Mouse (Mus musculus): Measurements from ENCODE around the gene Fabp3. TPM values are rescaled to one million over a fixed set of nuclear protein-coding genes. Genes with fewer than 3 reads are reported as not detected.
A peak's percentile ranks its signal among the peaks of the same experiment; 100 is the strongest.

Fabp3 gene
- total RNA-seq, 2 experiments from 2014 or later, result 465 to 601 TPM

- no peak for DNase-seq
Measured at GRCm38 (mm10) chr4:130325446-130325845, 17.1 kb downstream of the Fabp3 start.

GRCm38 (mm10) chr4:130327366-130327765, 19.0 kb downstream of the Fabp3 start:
- no peak for DNase-seq

GRCm38 (mm10) chr4:130335867-130336266, 27.5 kb downstream of the Fabp3 start:
- DNase-seq, result no peak

- peak; percentile 38 for DNase-seq
Measured at GRCm38 (mm10) chr4:130341691-130342090, 33.3 kb downstream of the Fabp3 start.

- DNase-seq, result no peak
Measured at GRCm38 (mm10) chr4:130349666-130350065, 41.3 kb downstream of the Fabp3 start.

GRCm38 (mm10) chr4:130350690-130351422, 42.5 kb downstream of the Fabp3 start:
- DNase-seq, result no peak

DNA sequence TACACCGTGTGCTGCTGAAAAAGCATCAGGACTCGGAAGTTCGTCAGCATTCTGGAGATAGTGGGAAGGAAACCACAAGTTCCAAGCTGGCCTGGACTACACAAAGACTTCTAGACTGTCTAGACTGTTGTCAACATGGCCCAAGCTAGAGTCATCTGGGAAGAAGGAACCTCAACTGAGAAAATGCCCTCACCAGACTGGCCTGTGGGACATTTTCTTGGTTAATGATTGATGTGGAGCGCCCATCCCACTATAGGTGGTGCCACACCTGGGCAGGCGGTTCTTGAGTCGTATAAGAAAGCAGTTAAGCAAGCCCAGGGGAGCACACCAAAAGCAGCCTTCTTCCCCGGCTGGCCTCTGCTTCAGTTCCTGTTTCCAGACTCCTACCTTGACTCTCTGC, 44.2 kb downstream of the Fabp3 start:
- no peak for DNase-seq

- DNase-seq, result no peak
Measured at GRCm38 (mm10) chr4:130357946-130358345, 49.6 kb downstream of the Fabp3 start.

DNA sequence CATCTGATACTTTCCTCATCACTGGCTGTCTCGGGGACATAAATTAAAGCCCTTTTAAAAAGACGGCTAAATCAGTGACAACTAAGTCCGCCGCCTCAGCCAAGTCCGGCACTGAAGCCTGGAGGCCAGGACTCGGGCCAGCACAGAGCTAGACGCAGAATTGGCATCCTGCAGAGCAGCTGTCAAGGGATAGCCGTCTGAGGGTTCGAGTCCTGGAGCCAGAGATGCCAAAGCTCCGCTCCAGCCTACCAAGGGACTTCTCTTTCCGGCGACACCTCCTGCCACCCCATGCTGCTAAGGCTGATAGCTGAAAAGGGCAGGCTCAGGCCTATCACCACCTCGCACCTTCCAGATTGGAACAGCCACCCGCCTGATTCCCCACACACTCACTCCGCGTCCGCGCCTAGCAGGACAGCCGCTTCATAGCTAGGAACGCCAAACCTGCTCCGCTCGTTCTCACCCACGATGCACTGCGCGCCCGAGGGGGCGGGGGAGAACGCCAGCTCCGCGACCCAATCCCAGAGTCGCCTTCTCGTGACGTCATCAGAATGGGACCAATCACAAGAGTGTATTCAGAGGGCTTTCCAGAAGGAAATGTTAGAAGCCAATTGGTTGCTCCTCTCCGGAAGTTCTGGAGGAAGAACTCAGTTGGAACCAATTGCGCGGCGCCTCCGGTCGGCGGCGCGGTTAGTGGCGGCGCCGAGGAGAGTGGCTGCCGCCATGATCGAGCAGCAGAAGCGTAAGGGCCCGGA, 51.3 kb downstream of the Fabp3 start, which contains the start of the genes Zcchc17 and Snrnp40:
Gene Zcchc17 (minus strand): TSS at position 458 of the 752 bp plus-strand sequence.
Gene Snrnp40 (plus strand): TSS at position 647 of the 752 bp plus-strand sequence.
- DNase-seq, result peak; percentile 98

DNA sequence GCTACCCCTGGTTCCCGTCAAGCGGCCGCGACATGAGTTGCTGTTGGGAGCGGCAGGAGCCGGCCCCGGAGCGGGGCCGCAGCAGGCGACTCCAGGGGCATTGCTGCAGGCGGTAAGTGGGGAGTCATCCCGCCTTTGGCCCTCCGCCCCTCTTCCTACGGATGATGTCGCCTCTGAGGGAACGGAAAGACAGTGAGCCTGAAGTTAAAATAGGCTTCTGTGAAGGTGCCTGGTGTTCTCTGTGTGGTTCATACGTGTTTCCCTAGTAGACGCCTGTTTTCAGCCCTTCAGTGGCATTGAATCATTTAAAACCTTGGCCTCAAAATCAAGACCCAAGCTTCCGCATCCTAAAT, 51.8 kb downstream of the Fabp3 start:
- no peak for DNase-seq

Other genes with a start within 250 kb of the Fabp3 start
- gene Pef1, start 206.0 kb upstream of the Fabp3 start, total RNA-seq (2021), result 10 to 100 TPM; 29.3 to 31.7 TPM
- gene Hcrtr1, start 169.2 kb upstream of the Fabp3 start, total RNA-seq (2021), result not detected
- 10 to 100 TPM; 27.7 to 33.1 TPM for gene Tinagl1, start 133.5 kb upstream of the Fabp3 start, total RNA-seq (2021)
- gene Gm853, start 86.2 kb upstream of the Fabp3 start, total RNA-seq (2021), result not detected
- gene Serinc2, start 29.4 kb upstream of the Fabp3 start, total RNA-seq (2021), result 10 to 100 TPM; 47.8 to 51.5 TPM
- not detected for gene Gm10570, start 79 bp downstream of the Fabp3 start, total RNA-seq (2021)
- gene Zcchc17, start 51.3 kb downstream of the Fabp3 start, total RNA-seq (2021), result 10 to 100 TPM; 45.4 to 46.9 TPM
- 10 to 100 TPM; 27.2 to 29.5 TPM for gene Snrnp40, start 51.5 kb downstream of the Fabp3 start, total RNA-seq (2021)